Mouse (Mus musculus): ENCODE data around the gene F11r. TPM values are rescaled to one million over a fixed set of nuclear protein-coding genes. Genes with fewer than 3 reads are reported as not detected.

F11r gene
- polyA plus RNA-seq, 1 experiment from 2014 or later: 74.7 TPM

DNA sequence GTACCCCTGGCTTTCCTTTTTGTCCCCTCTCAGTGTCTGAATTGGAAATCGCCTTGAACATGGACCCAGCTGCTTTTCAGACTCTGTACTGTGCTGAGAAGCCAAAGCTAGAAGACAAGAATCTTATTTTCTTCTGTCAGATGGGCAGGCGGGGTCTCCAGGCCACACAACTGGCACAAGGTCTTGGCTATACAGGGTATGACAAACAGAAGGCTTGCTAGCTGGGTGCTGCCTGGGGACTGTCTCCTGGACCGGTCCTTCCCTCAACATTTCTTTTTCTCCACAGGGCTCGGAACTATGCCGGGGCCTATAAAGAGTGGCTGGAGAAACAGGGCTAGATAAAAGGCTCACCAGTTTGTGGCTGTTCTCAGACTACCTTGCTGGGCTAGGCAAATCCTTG is 17.4 kb upstream of the F11r start:
- Histone ChIP-seq H3K4me2 (ENCODE audit: low read length) (no peak overlapping the region), H3K9ac (ENCODE audit: low read length) (no peak overlapping the region), H3K36me3 (ENCODE audit: control insufficient read depth, insufficient read depth, low read length) (peaks cover 60% of the 10 kb centered on the region), H3K27me3 (ENCODE audit: control insufficient read depth, insufficient read depth, low read length) (no peaks in the 10 kb centered on the region), H3K4me3 (ENCODE audit: control insufficient read depth in 1 of 2, insufficient read depth in 1 of 2, low read depth in 1 of 2, low read length in 2 of 2) (no peak overlapping the region), H3K9me3 (ENCODE audit: control insufficient read depth, low read length) (no peaks in the 10 kb centered on the region), H3K4me1 (ENCODE audit: control insufficient read depth in 2 of 2, insufficient read depth in 2 of 2, low read length in 2 of 2) (peaks cover 2 to 4% of the 10 kb centered on the region in 2 experiments; a peak in 2 of 4 replicates), H3K27ac (replicated peaks in 1 of 2; ENCODE audit: control insufficient read depth in 1 of 2, insufficient read depth in 1 of 2, low read depth in 2 of 2, low read length in 2 of 2) (no peak overlapping the region)
- 85% methylated on average over 5 of the region's 5 CpGs for WGBS
- ATAC-seq (ENCODE audit: insufficient number of reproducible peaks, insufficient read depth, low FRiP score, low read depth): no peak

DNA sequence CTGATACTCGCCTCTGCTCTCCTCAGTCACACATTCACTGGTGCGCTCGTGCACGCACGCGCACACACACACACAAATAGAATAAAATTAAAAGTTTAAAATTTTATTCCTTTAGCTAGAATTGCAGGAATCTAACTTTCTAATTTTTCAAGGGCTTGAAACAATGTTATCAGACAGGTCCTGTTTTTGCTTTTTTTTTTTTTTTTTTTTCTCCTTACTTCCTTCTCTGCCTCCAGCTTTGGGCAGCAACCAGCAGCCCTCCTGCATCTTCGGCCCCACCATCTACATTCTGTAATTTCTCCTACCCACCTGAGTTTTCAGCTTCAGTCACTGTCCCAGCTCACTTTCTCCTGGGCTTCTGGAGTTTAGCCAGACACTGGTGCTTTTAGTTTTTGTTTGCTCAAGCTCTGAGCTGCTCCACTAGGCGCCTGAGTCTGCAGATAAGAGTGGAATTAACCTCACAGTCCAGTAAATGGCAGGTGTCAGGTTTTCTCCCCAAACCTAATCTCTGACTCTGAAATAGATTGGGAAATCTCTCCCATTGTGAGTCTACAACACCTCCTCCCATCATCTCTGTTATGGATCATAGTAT is 14.7 kb upstream of the F11r start:
- Histone ChIP-seq H3K9ac (ENCODE audit: low read length) (no peak overlapping the region), H3K4me1 (ENCODE audit: control insufficient read depth in 2 of 2, insufficient read depth in 2 of 2, low read length in 2 of 2) (peaks cover 5 to 10% of the 10 kb centered on the region in 2 experiments; a peak in 2 of 4 replicates), H3K36me3 (ENCODE audit: control insufficient read depth, insufficient read depth, low read length) (peaks cover 34% of the 10 kb centered on the region), H3K27ac (replicated peaks in 1 of 2; ENCODE audit: control insufficient read depth in 1 of 2, insufficient read depth in 1 of 2, low read depth in 2 of 2, low read length in 2 of 2) (no peak overlapping the region), H3K4me2 (ENCODE audit: low read length) (no peak overlapping the region), H3K4me3 (ENCODE audit: control insufficient read depth in 1 of 2, insufficient read depth in 1 of 2, low read depth in 1 of 2, low read length in 2 of 2) (no peak overlapping the region), H3K27me3 (ENCODE audit: control insufficient read depth, insufficient read depth, low read length) (no peaks in the 10 kb centered on the region), H3K9me3 (ENCODE audit: control insufficient read depth, low read length) (no peaks in the 10 kb centered on the region)
- WGBS: 71% methylated on average over 8 of the region's 8 CpGs
- ATAC-seq (ENCODE audit: insufficient number of reproducible peaks, insufficient read depth, low FRiP score, low read depth): no peak

DNA sequence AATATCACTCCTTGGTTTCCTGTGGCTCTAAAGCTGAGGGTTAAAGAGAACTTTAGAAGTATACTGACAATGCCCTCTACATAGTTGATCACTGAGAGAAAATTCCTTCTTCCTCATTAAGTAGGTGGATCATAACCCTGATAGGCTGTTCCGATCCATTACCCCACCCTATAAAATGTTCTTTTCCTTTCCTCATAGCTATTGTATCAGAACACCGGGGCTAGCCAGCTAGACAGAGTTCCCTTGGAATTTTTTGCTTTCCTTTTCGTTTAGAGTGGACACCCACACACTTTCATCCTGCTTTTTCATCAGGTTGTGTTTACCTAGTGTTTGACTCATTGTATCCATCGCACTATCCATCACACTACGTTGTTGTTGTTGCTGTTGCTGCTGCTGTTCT is 12.7 kb upstream of the F11r start:
- Histone ChIP-seq H3K9me3 (ENCODE audit: control insufficient read depth, low read length) (0 out of 2 replicates have a peak, but pooled peaks cover 2% of the 10 kb centered on the region), H3K4me2 (ENCODE audit: low read length) (no peak overlapping the region), H3K4me1 (ENCODE audit: control insufficient read depth in 2 of 2, insufficient read depth in 2 of 2, low read length in 2 of 2) (peaks cover 5 to 10% of the 10 kb centered on the region in 2 experiments; a peak in 2 of 4 replicates), H3K27me3 (ENCODE audit: control insufficient read depth, insufficient read depth, low read length) (no peaks in the 10 kb centered on the region), H3K9ac (ENCODE audit: low read length) (no peak overlapping the region), H3K36me3 (ENCODE audit: control insufficient read depth, insufficient read depth, low read length) (peaks cover 13% of the 10 kb centered on the region), H3K27ac (replicated peaks in 1 of 2; ENCODE audit: control insufficient read depth in 1 of 2, insufficient read depth in 1 of 2, low read depth in 2 of 2, low read length in 2 of 2) (peak overlapping the region; percentile 49 to 57), H3K4me3 (ENCODE audit: control insufficient read depth in 1 of 2, insufficient read depth in 1 of 2, low read depth in 1 of 2, low read length in 2 of 2) (no peak overlapping the region)
- WGBS: 28% methylated on average over 5 of the region's 5 CpGs
- ATAC-seq (ENCODE audit: insufficient number of reproducible peaks, insufficient read depth, low FRiP score, low read depth): no peak

DNA sequence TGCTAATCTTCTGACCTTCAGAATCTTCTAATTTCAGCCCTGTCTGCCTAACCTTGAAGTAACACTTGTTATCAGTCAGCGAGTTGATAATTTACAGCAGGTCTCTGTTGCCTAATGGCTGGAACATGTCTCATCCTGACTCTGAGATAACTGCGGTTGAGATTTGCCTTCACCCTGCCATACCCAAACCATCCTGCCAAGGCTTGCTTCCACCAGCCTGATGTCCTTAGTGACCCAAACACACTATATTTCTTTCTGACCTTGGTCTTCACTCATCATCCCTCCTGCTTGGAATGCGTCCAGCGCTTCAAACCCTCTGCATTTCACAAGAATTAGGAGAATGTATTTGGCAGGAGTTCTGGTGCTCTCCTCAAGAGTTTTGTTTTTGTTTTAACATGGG is 12.2 kb upstream of the F11r start:
- Histone ChIP-seq H3K4me3 (ENCODE audit: control insufficient read depth in 1 of 2, insufficient read depth in 1 of 2, low read depth in 1 of 2, low read length in 2 of 2) (no peak overlapping the region), H3K9me3 (ENCODE audit: control insufficient read depth, low read length) (0 out of 2 replicates have a peak, but pooled peaks cover 2% of the 10 kb centered on the region), H3K36me3 (ENCODE audit: control insufficient read depth, insufficient read depth, low read length) (peaks cover 8% of the 10 kb centered on the region; the same call in 1 of the 2 replicates), H3K27me3 (ENCODE audit: control insufficient read depth, insufficient read depth, low read length) (no peaks in the 10 kb centered on the region), H3K27ac (replicated peaks in 1 of 2; ENCODE audit: control insufficient read depth in 1 of 2, insufficient read depth in 1 of 2, low read depth in 2 of 2, low read length in 2 of 2) (peak overlapping the region; percentile 49 to 57), H3K4me1 (ENCODE audit: control insufficient read depth in 2 of 2, insufficient read depth in 2 of 2, low read length in 2 of 2) (peaks cover 5 to 10% of the 10 kb centered on the region in 2 experiments; a peak in 2 of 4 replicates), H3K9ac (ENCODE audit: low read length) (no peak overlapping the region), H3K4me2 (ENCODE audit: low read length) (0 out of 2 replicates have a peak overlapping the region, but pooled peaks have one; percentile 7)
- WGBS: 22% methylated on average over 4 of the region's 4 CpGs
- no peak; the same call in 1 of the 2 replicates for ATAC-seq (ENCODE audit: insufficient number of reproducible peaks, insufficient read depth, low FRiP score, low read depth)

DNA sequence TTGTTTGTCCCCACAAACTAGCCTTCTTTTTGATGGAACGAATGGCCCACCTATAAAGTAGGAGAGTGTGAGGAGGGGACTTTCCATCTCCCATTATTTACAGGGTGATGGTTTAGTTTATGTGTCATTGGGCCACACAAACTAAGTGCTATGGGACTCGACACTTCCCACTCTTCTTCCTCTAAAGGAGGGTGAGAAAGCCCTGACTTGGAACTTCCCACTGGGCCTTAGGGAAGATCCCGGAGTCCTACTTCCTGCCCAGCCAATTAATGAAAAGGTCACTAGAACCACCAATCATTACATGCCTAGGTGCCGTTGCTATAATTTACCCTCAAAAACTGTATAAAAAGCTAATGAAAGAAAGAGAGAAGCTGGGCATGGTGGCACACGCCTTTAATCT is 5.2 kb upstream of the F11r start:
- Histone ChIP-seq H3K9me3 (ENCODE audit: control insufficient read depth, low read length) (0 out of 2 replicates have a peak, but pooled peaks cover 2% of the 10 kb centered on the region), H3K4me1 (ENCODE audit: control insufficient read depth in 2 of 2, insufficient read depth in 2 of 2, low read length in 2 of 2) (peaks cover 0 to 4% of the 10 kb centered on the region in 2 experiments; a peak in 1 of 4 replicates)

DNA sequence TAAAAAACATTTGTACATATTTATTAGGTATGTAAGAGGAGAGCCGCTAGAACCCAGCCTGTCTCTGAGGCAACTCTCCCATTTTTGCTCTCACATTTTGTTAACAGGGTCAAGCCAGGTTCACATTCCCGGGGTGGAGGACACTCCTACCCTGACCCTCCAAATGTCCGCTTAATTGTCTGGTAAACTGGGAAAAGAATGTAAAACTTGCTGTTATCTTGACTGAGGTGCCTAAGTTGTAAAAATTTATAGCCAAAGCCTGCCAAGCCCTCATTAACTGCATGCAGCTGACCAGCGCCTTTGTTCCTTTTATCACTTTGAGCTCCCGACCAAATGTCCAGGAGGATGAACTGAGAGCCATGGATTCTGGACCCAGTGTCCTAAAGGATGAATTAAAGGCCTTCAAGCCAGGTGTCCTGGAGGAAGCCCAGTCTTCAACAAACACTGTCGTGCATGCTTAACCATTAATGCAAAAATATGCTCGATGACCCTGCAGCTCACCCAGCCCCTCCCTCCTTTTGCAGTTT is 2.0 kb upstream of the F11r start:
- Histone ChIP-seq H3K36me3 (ENCODE audit: control insufficient read depth, insufficient read depth, low read length) (no peaks in the 10 kb centered on the region), H3K27ac (replicated peaks in 1 of 2; ENCODE audit: control insufficient read depth in 1 of 2, insufficient read depth in 1 of 2, low read depth in 2 of 2, low read length in 2 of 2) (no peak overlapping the region), H3K4me3 (ENCODE audit: control insufficient read depth in 1 of 2, insufficient read depth in 1 of 2, low read depth in 1 of 2, low read length in 2 of 2) (no peak overlapping the region), H3K27me3 (ENCODE audit: control insufficient read depth, insufficient read depth, low read length) (no peaks in the 10 kb centered on the region), H3K9me3 (ENCODE audit: control insufficient read depth, low read length) (no peaks in the 10 kb centered on the region), H3K4me2 (ENCODE audit: low read length) (no peak overlapping the region), H3K9ac (ENCODE audit: low read length) (no peak overlapping the region), H3K4me1 (ENCODE audit: control insufficient read depth in 2 of 2, insufficient read depth in 2 of 2, low read length in 2 of 2) (peaks cover 13 to 17% of the 10 kb centered on the region in 2 experiments)
- ATAC-seq (ENCODE audit: insufficient number of reproducible peaks, insufficient read depth, low FRiP score, low read depth): no peak
- WGBS: 52% methylated on average over 7 of the region's 7 CpGs

More for the DNA sequence above, 5.2 kb upstream of the F11r start:
- ATAC-seq (ENCODE audit: insufficient number of reproducible peaks, insufficient read depth, low FRiP score, low read depth): no peak
- Histone ChIP-seq H3K36me3 (ENCODE audit: control insufficient read depth, insufficient read depth, low read length) (no peaks in the 10 kb centered on the region), H3K27me3 (ENCODE audit: control insufficient read depth, insufficient read depth, low read length) (no peaks in the 10 kb centered on the region), H3K9ac (ENCODE audit: low read length) (no peak overlapping the region), H3K4me2 (ENCODE audit: low read length) (no peak overlapping the region), H3K27ac (replicated peaks in 1 of 2; ENCODE audit: control insufficient read depth in 1 of 2, insufficient read depth in 1 of 2, low read depth in 2 of 2, low read length in 2 of 2) (no peak overlapping the region), H3K4me3 (ENCODE audit: control insufficient read depth in 1 of 2, insufficient read depth in 1 of 2, low read depth in 1 of 2, low read length in 2 of 2) (no peak overlapping the region)
- 75% methylated on average over 5 of the region's 5 CpGs for WGBS

DNA sequence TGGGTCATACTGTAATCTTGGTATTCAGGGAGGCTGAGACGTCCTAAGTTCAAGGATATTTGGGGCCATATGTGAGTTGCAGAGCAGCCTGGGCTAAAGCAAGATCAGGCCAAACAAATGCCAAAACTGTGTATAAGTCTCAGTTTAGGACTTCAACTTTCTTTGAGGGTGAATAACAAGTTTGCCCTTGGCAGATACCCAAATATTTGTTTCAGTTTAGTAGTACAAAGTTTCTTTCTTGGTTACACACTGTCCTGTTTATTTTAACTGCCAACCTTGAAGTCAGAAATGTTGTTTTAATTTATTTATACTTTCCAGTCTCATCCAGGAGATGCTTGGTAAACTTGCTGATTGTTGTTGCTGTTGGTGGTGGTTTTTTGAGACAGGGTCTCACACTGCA is 1.4 kb upstream of the F11r start:
- WGBS: 75% methylated on average over 1 of the region's 1 CpGs
- no peak for ATAC-seq (ENCODE audit: insufficient number of reproducible peaks, insufficient read depth, low FRiP score, low read depth)

More for the DNA sequence above, 1.4 kb upstream of the F11r start:
- H3K27ac ChIP-seq (replicated peaks in 1 of 2; ENCODE audit: control insufficient read depth in 1 of 2, insufficient read depth in 1 of 2, low read depth in 2 of 2, low read length in 2 of 2): no peak overlapping the region
- no peaks in the 10 kb centered on the region for H3K27me3 ChIP-seq (ENCODE audit: control insufficient read depth, insufficient read depth, low read length)
- no peak overlapping the region for H3K9ac ChIP-seq (ENCODE audit: low read length)
- no peaks in the 10 kb centered on the region for H3K9me3 ChIP-seq (ENCODE audit: control insufficient read depth, low read length)
- H3K4me3 ChIP-seq (ENCODE audit: control insufficient read depth in 1 of 2, insufficient read depth in 1 of 2, low read depth in 1 of 2, low read length in 2 of 2): no peak overlapping the region
- H3K4me2 ChIP-seq (ENCODE audit: low read length): no peak overlapping the region
- H3K4me1 ChIP-seq (ENCODE audit: control insufficient read depth in 2 of 2, insufficient read depth in 2 of 2, low read length in 2 of 2): peaks cover 18 to 23% of the 10 kb centered on the region in 2 experiments
- H3K36me3 ChIP-seq (ENCODE audit: control insufficient read depth, insufficient read depth, low read length): no peaks in the 10 kb centered on the region

All from heart, embryonic 14.5 days (tissue).